Mouse (Mus musculus) spleen, postnatal 10 days (tissue): ENCODE measurements around the gene Diablo.

Experiments
- DNase-seq, 2 experiments: peaks; one replicate each; pipeline ENCODE4 v3.0.0; 2021 to 2022; ENCODE audit warnings: low spot score in 2 of 2

The Diablo gene

GRCm38 (mm10) chr5:123507936-123508723 lies 15.8 kb downstream of the Diablo start:
- peak; percentile 57 to 83 for DNase-seq

GRCm38 (mm10) chr5:123501973-123502372 lies 22.0 kb downstream of the Diablo start:
- no peak for DNase-seq

GRCm38 (mm10) chr5:123499717-123500116 lies 24.3 kb downstream of the Diablo start:
- peak in 1 of 2 experiments; percentile 46 for DNase-seq

GRCm38 (mm10) chr5:123489935-123490334 lies 34.0 kb downstream of the Diablo start:
- no peak for DNase-seq

- DNase-seq: no peak
Observed at GRCm38 (mm10) chr5:123489112-123489785, 34.7 kb downstream of the Diablo start, which contains the start of the genes Lrrc43 and Il31. Gene Lrrc43, plus strand, starts transcription at chr5:123489305. Gene Il31, minus strand, starts transcription at chr5:123489489.

GRCm38 (mm10) chr5:123487659-123488395 lies 36.1 kb downstream of the Diablo start:
- DNase-seq: no peak

GRCm38 (mm10) chr5:123473817-123474216 lies 50.2 kb downstream of the Diablo start:
- DNase-seq: no peak

GRCm38 (mm10) chr5:123470784-123471400 lies 53.1 kb downstream of the Diablo start:
- no peak for DNase-seq

GRCm38 (mm10) chr5:123464638-123465037 lies 59.3 kb downstream of the Diablo start:
- DNase-seq: no peak

GRCm38 (mm10) chr5:123461420-123461819 lies 62.6 kb downstream of the Diablo start:
- no peak for DNase-seq
